In genomic region chr3:111553358-111553757, GRCm38 (mm10) we compare ENCODE assay signal across 31 mouse cellular contexts.
DNase-seq lines count a peak whose midpoint lies in the region; ATAC-seq and TF ChIP-seq lines count a peak whose summit lies in the region.
"Had no signal": no experiment of that assay in that cellular context is flagged by ENCODE, and none has a peak within 500 bp of the region (broad histone marks: within the 10 kb centered on the region; RNA-seq: fewer than 3 reads in every experiment).

No protein-coding gene starts in this region.

- H3K4me2 ChIP-seq in hindbrain, postnatal 0 days (ENCODE audit: low read depth, low read length) = no peak overlapping the region
- H3K4me2 ChIP-seq: embryonic facial prominence, embryonic 13.5 days; forebrain, embryonic 15.5 days; heart, embryonic 12.5 days; hindbrain, embryonic 12.5 days; limb, embryonic 13.5 days; liver, embryonic 12.5 days; midbrain, embryonic 12.5 days; neural tube, embryonic 13.5 days; stomach, embryonic 15.5 days had no signal

- H3K9me3 ChIP-seq in hindbrain, postnatal 0 days (ENCODE audit: low read length) = no peaks in the 10 kb centered on the region
- H3K9me3 ChIP-seq in hindbrain, embryonic 10.5 days = no peaks in the 10 kb centered on the region
- H3K9me3 ChIP-seq: embryonic facial prominence, embryonic 13.5 days; forebrain, embryonic 15.5 days; G1E; heart, embryonic 12.5 days; hindbrain, embryonic 12.5 days; limb, embryonic 13.5 days; liver, embryonic 12.5 days; midbrain, embryonic 12.5 days; neural tube, embryonic 13.5 days; stomach, embryonic 15.5 days had no signal

- no peaks in the 10 kb centered on the region for H3K27me3 ChIP-seq in hindbrain, postnatal 0 days (ENCODE audit: insufficient read depth, low read length)
- no peaks in the 10 kb centered on the region for H3K27me3 ChIP-seq in hindbrain, embryonic 10.5 days (ENCODE audit: insufficient read depth, poor library complexity, severe bottlenecking)
- H3K27me3 ChIP-seq: CH12.LX; embryonic facial prominence, embryonic 13.5 days; forebrain, embryonic 15.5 days; heart, embryonic 12.5 days; hindbrain, embryonic 12.5 days; limb, embryonic 13.5 days; liver, embryonic 12.5 days; midbrain, embryonic 12.5 days; neural tube, embryonic 13.5 days; stomach, embryonic 15.5 days had no signal

- H3K27ac ChIP-seq in hindbrain, postnatal 0 days = no peak overlapping the region
- no peak overlapping the region for H3K27ac ChIP-seq in hindbrain, embryonic 10.5 days
- H3K27ac ChIP-seq: embryonic facial prominence, embryonic 13.5 days; forebrain, embryonic 15.5 days; hindbrain, embryonic 12.5 days; kidney, postnatal 0 days; limb, embryonic 13.5 days; liver, embryonic 12.5 days; midbrain, embryonic 12.5 days; neural tube, embryonic 13.5 days; stomach, embryonic 15.5 days had no signal

- H3K4me3 ChIP-seq in hindbrain, postnatal 0 days (ENCODE audit: low read length) = no peak overlapping the region
- H3K4me3 ChIP-seq in hindbrain, embryonic 10.5 days = no peak overlapping the region
- H3K4me3 ChIP-seq: embryonic facial prominence, embryonic 13.5 days; forebrain, embryonic 15.5 days; heart, embryonic 12.5 days; hindbrain, embryonic 12.5 days; limb, embryonic 13.5 days; liver, embryonic 12.5 days; midbrain, embryonic 12.5 days; myocyte; neural tube, embryonic 13.5 days; stomach, embryonic 15.5 days had no signal

- DNase-seq in cerebellum, postnatal 14 days = peak; percentile 1 to 2
- no peak for DNase-seq in cerebellum, adult 11-12 months
- peak; percentile 22 for DNase-seq in hindbrain, postnatal 0 days (ENCODE audit: low spot score)
- DNase-seq in hindbrain, embryonic 10.5 days (ENCODE audit: low spot score) = no peak
- DNase-seq in 3T3-L1 (ENCODE audit: low read depth, low spot score) (peak; percentile 15), NIH3T3 (ENCODE audit: low read depth) (peak; percentile 4)
- DNase-seq in adrenal gland, adult 2 months = no peak
- no peak for DNase-seq in frontal cortex, postnatal 10 days (ENCODE audit: low spot score in 2 of 2)
- DNase-seq: adrenal gland, postnatal 36 days; B cell, adult 2 months; cerebellum, adult 2 months; gastrocnemius, postnatal 25 days; heart, adult 18-20 months; heart, postnatal 10 days; kidney, adult 18-20 months; lung, adult 18-20 months; thymus, postnatal 25 days had no signal

- no peaks in the 10 kb centered on the region for H3K4me1 ChIP-seq in hindbrain, postnatal 0 days (ENCODE audit: insufficient read depth, low read length)
- no peaks in the 10 kb centered on the region for H3K4me1 ChIP-seq in hindbrain, embryonic 10.5 days (replicated peaks)
- H3K4me1 ChIP-seq: embryonic facial prominence, embryonic 13.5 days; forebrain, embryonic 15.5 days; heart, embryonic 12.5 days; hindbrain, embryonic 12.5 days; limb, embryonic 13.5 days; liver, embryonic 12.5 days; midbrain, embryonic 12.5 days; neural tube, embryonic 13.5 days; stomach, embryonic 15.5 days had no signal

- ATAC-seq in hindbrain, postnatal 0 days = no peak
- ATAC-seq: forebrain, embryonic 15.5 days; inflammation-experienced regulatory T-cells, adult 6 months; liver, embryonic 12.5 days had no signal

- H3K36me3 ChIP-seq in hindbrain, postnatal 0 days (ENCODE audit: insufficient read depth, low read length) = no peaks in the 10 kb centered on the region
- H3K36me3 ChIP-seq in hindbrain, embryonic 10.5 days = no peaks in the 10 kb centered on the region
- H3K36me3 ChIP-seq: embryonic facial prominence, embryonic 13.5 days; forebrain, embryonic 15.5 days; G1E; heart, embryonic 12.5 days; hindbrain, embryonic 12.5 days; limb, embryonic 13.5 days; liver, embryonic 12.5 days; midbrain, embryonic 12.5 days; neural tube, embryonic 13.5 days; stomach, embryonic 15.5 days had no signal

- H3K9ac ChIP-seq in hindbrain, postnatal 0 days (replicated peaks; ENCODE audit: low read length) = no peak overlapping the region
- H3K9ac ChIP-seq: embryonic facial prominence, embryonic 13.5 days; forebrain, embryonic 15.5 days; heart, embryonic 12.5 days; hindbrain, embryonic 12.5 days; limb, embryonic 13.5 days; liver, embryonic 12.5 days; midbrain, embryonic 12.5 days; neural tube, embryonic 13.5 days; stomach, embryonic 15.5 days had no signal

- peak; percentile 38 for TF ChIP-seq CTCF in hindbrain, postnatal 0 days (IDR thresholded peaks at IDR 0.05; ENCODE audit: low read depth)

Comparison
In these comparisons a context has a peak if more than half of its experiments do, and no peak if none do; other contexts are left out.
1. DNase-seq: peak in cerebellum, postnatal 14 days (2 of 2), hindbrain, postnatal 0 days (single experiment), 3T3-L1 (single experiment) and NIH3T3 (single experiment); none in cerebellum, adult 11-12 months (single experiment), hindbrain, embryonic 10.5 days (single experiment), adrenal gland, adult 2 months (single experiment) and frontal cortex, postnatal 10 days (0 of 2).